ENCODE assay signal across 10 mouse cellular contexts in genomic region chrX:95012033-95012432, GRCm38 (mm10). TPM values are rescaled to one million over a fixed set of nuclear protein-coding genes. Genes with fewer than 3 reads are reported as not detected.
A peak's percentile ranks its signal among the peaks of the same experiment; 100 is the strongest.
DNase-seq lines count a peak whose midpoint lies in the region; ATAC-seq and TF ChIP-seq lines count a peak whose summit lies in the region.
"Had no signal": no experiment of that assay in that cellular context is flagged by ENCODE, and none has a peak within 500 bp of the region (broad histone marks: within the 10 kb centered on the region; RNA-seq: fewer than 3 reads in every experiment).

No protein-coding gene starts in this region.

- H3K27me3 ChIP-seq in cerebellum, adult 2 months (ENCODE audit: control insufficient read depth, insufficient read depth, low read length) = no peaks in the 10 kb centered on the region

- DNase-seq in cerebellum, adult 2 months = peak in 1 of 2 experiments; percentile 12
- no peak for DNase-seq in cerebellum, adult 11 months
- peak; percentile 29 for DNase-seq in layer of hippocampus, adult 11-12 months (ENCODE audit: low spot score)
- no peak for DNase-seq in layer of hippocampus, postnatal 36 days
- peak; percentile 35 for DNase-seq in ES-CJ7 (ENCODE audit: low read depth, low spot score)
- peak; percentile 51 for DNase-seq in forelimb bud, embryonic 11.5 days (ENCODE audit: low read depth, low spot score)
- no peak for DNase-seq in urinary bladder, postnatal 36 days (ENCODE audit: low spot score in 2 of 2)
- DNase-seq: spleen, adult 18-20 months had no signal

- TF ChIP-seq POLR2A in cerebellum, adult 2 months (IDR thresholded peaks at IDR 0.05; ENCODE audit: borderline replicate concordance, insufficient read depth, low read length) = no peak

- H3K4me3 ChIP-seq in cerebellum, adult 2 months (replicated peaks; ENCODE audit: insufficient read depth, low read depth, low read length) = no peak overlapping the region
- H3K4me3 ChIP-seq: liver, embryonic 15.5 days had no signal

- no peaks in the 10 kb centered on the region for H3K4me1 ChIP-seq in cerebellum, adult 2 months (ENCODE audit: control insufficient read depth, insufficient read depth, low read length)
- H3K4me1 ChIP-seq: liver, embryonic 15.5 days had no signal

- WGBS in cerebellum, adult 2 months = 13% methylated on average over 4 of the region's 4 CpGs

- 0 out of 2 replicates have a peak, but pooled peaks have one; percentile 4 for TF ChIP-seq CTCF in cerebellum, adult 2 months (IDR thresholded peaks at IDR 0.05; ENCODE audit: borderline replicate concordance, insufficient read depth, low read depth, low read length)

- no peak for ATAC-seq in erythroid progenitor cell, adult 5-6 weeks (replicated peaks; ENCODE audit: low FRiP score, poor library complexity, severe bottlenecking)

- H3K27ac ChIP-seq in cerebellum, adult 2 months (ENCODE audit: insufficient read depth, low read length) = no peak overlapping the region
- H3K27ac ChIP-seq: liver, embryonic 15.5 days had no signal

RNA-seq across cellular contexts. Expression of gene Spin4, which starts 14.4 kb away (rescaled TPM):
- 0.80 and 0.92 TPM in 2 replicates for polyA plus RNA-seq in cerebellum, adult 2 months (2012; rRNA removed)
- total RNA-seq in layer of hippocampus, postnatal 36 days (2021) = under 1 TPM; 0.46 to 0.55 TPM
- not detected in 2 replicates for total RNA-seq in erythroid progenitor cell, adult 5-6 weeks (2015; ENCODE audit: low replicate concordance)
- total RNA-seq in erythroid progenitor cell, adult 5-6 weeks (2017; ENCODE audit: low replicate concordance) = 0.13 TPM in 1 of 2 replicates, not detected in the other

Comparison
In these comparisons a context has a peak if more than half of its experiments do, and no peak if none do; other contexts are left out.
1. DNase-seq: peak in layer of hippocampus, adult 11-12 months (single experiment), ES-CJ7 (single experiment) and forelimb bud, embryonic 11.5 days (single experiment); none in cerebellum, adult 11 months (single experiment), layer of hippocampus, postnatal 36 days (0 of 2) and urinary bladder, postnatal 36 days (0 of 2).